Mouse (Mus musculus): ENCODE data around the gene Map2k5.

Map2k5 gene

GRCm38 (mm10) chr9:63145249-63146125, 232.2 kb downstream of the Map2k5 start:
- no peak for DNase-seq (ENCODE audit: low spot score)

- DNase-seq (ENCODE audit: low spot score): no peak
These were observed 233.0 kb downstream of the Map2k5 start for GRCm38 (mm10) chr9:63144502-63145248.

- DNase-seq (ENCODE audit: low spot score): no peak
These were observed 233.8 kb downstream of the Map2k5 start for GRCm38 (mm10) chr9:63143641-63144501.

GRCm38 (mm10) chr9:63143227-63143626, 234.5 kb downstream of the Map2k5 start:
- DNase-seq (ENCODE audit: low spot score): no peak

- no peak for DNase-seq (ENCODE audit: low spot score)
These were observed 235.2 kb downstream of the Map2k5 start for GRCm38 (mm10) chr9:63142335-63143036.

GRCm38 (mm10) chr9:63141641-63142334, 235.9 kb downstream of the Map2k5 start:
- DNase-seq (ENCODE audit: low spot score): no peak

- no peak for DNase-seq (ENCODE audit: low spot score)
These were observed 237.5 kb downstream of the Map2k5 start for GRCm38 (mm10) chr9:63140211-63140610.

- no peak for DNase-seq (ENCODE audit: low spot score)
These were observed 238.0 kb downstream of the Map2k5 start for GRCm38 (mm10) chr9:63139661-63140060.

GRCm38 (mm10) chr9:63138481-63138967, 239.2 kb downstream of the Map2k5 start:
- peak; percentile 28 for DNase-seq (ENCODE audit: low spot score)

GRCm38 (mm10) chr9:63137615-63137915, 240.1 kb downstream of the Map2k5 start:
- DNase-seq (ENCODE audit: low spot score): no peak

GRCm38 (mm10) chr9:63136756-63137614, 240.7 kb downstream of the Map2k5 start:
- no peak for DNase-seq (ENCODE audit: low spot score)

GRCm38 (mm10) chr9:63136241-63136640, 241.5 kb downstream of the Map2k5 start:
- no peak for DNase-seq (ENCODE audit: low spot score)

GRCm38 (mm10) chr9:63135801-63136200, 241.9 kb downstream of the Map2k5 start:
- DNase-seq (ENCODE audit: low spot score): peak; percentile 60

- no peak for DNase-seq (ENCODE audit: low spot score)
These were observed 242.3 kb downstream of the Map2k5 start for GRCm38 (mm10) chr9:63135356-63135755.

GRCm38 (mm10) chr9:63133659-63134058, 244.0 kb downstream of the Map2k5 start:
- no peak for DNase-seq (ENCODE audit: low spot score)

GRCm38 (mm10) chr9:63132673-63133601, 244.8 kb downstream of the Map2k5 start:
- DNase-seq (ENCODE audit: low spot score): peak; percentile 93

GRCm38 (mm10) chr9:63131957-63132602, 245.6 kb downstream of the Map2k5 start:
- peak; percentile 39 for DNase-seq (ENCODE audit: low spot score)

GRCm38 (mm10) chr9:63129641-63130041, 248.1 kb downstream of the Map2k5 start:
- no peak for DNase-seq (ENCODE audit: low spot score)

Data from urinary bladder, postnatal 14 days (tissue).